Mouse (Mus musculus) T-helper 17 cell (primary cell): ENCODE results near the gene Olfr1330.
"Not testable (repeated sequence)": the region's sequence is repeated elsewhere in the genome, so short reads cannot be mapped to it uniquely, and the experiment has no call there.

Experiments
- in situ Hi-C, 2 experiments: fragments of 300-600 bp; cut with MboI, MseI; formaldehyde crosslinking; loops; 1 replicate in 1 of 2; 2 replicates in 1 of 2; pipeline ENCODE4 v1.15.1; 2025; ENCODE audit warnings: high pct_unique_total_duplicates in 2 of 2

The Olfr1330 gene

DNA sequence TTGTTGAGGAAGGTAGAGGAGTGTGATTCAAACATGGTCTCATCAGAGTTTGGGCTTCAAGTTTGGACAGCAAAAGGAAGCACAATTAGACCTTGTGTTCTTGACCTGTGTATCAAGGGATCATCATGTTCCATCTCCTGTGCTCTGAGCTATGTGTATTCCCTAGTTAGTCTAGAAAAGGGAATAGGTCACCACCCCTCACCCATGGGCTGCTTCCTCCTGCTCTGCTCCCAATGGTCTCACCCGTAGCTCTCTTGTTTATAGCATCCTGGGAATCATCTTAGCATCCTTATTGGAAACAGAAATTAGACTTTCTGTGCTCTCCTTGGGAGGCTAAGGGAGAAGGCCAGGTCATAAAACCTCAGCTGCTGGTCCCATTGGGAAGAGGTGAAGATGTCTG, at the start of gene Olfr1330:
Gene Olfr1330, plus strand, starts transcription at position 301 of the 400 bp plus-strand sequence.
- in situ Hi-C loops: no loop called here

DNA sequence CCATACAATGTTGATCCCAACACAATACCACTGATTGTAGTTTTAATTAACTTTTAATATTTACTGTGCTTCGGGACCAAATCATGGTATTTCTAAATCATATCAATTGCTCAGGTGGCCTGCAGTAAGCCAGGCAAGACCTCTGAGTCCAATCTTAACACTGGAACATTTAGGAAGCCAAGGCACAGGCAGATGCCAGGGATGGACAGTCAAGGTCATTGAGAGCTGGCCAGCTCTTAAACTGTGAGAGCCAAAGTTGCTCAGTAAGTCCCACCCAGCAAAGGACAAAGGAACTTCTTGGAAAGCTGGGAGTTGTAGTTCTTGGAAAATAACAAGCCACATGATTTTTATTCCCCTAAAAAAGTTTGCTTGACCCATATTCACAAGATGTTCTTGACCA, 26.6 kb upstream of the Olfr1330 start:
- in situ Hi-C loops: no loop called here

DNA sequence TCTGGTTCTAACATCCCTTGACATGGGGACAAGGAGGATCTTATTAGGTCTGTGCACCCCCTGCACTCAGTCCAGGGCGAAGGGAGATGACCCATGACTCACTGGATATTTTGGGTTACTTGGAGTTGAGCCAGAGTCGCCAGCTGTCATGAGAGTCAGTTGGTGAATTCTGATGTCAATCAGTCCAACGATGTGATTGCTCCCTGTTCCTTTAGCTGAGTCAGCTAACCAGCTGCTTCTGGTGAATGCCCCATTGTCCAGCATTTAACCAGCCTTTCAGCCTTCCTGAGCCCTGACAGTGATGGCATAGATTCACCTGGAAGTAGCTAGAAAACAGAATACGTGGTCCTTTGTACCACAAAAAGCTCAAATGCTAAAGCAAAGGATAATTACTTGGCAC, 25.7 kb upstream of the Olfr1330 start:
- in situ Hi-C loops: no loop called here

GRCm38 (mm10) chr4:118864349-118864748, 24.0 kb upstream of the Olfr1330 start, which contains the start of gene Olfr1331:
TSS of gene Olfr1331 (plus strand) at chr4:118864649.
- in situ Hi-C loops: no loop called here

DNA sequence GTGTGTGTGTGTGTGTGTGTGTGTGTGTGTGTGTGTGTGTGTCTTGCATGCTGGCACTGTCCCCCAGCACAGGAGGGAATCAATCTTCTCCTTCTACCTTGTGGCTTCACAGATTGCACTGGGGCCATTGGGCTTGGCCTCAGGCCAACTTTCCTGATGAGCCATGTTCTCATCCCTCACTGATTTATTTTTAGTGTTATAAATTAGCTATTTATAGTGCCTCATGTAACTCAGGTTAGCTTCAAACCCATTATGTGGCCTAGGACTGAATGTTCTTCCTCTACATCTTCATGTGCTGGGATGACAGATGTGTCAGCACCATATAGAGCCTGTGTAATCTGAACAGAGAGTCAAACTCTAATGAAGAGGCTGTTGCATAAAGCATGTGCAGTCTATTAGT, 20.8 kb upstream of the Olfr1330 start:
- in situ Hi-C loops: no loop called here

DNA sequence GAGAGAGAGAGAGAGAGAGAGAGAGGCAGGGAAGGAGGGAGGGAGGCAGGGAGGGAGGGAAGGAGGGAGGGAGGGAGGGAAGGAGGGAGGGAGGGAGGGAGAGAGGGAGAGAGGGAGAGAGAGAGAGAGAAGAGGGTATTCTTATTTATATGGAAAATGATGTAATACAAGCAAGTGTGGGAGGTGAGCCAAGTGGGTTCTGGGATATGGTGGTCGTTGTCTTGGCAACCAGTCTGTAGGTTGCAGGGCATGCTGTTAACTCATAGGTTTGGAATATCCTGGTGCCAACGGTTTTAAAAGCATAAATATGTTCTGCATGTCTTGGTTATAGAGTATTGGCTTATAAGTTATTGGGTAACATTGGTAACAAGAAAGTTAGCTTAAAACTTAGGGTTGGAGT, 13.6 kb downstream of the Olfr1330 start:
- in situ Hi-C loops: no loop called here

DNA sequence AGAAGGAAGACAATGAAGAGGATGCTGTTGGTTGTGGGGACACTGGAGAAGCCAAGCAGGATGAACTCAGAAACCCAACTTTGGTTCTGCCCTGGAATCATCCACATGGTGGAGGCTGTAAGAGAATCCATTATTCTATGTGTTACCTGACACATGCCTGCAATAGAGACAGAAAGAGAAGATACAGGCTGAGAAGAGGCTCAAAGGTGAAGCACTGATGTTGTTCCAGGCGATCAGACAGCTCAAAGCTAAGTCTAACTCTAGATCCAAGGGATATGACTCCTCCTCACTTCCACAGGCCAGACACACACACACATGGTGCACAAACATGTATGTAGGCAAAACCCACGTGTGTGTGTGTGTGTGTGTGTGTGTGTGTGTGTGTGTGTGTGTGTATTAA, 29.0 kb downstream of the Olfr1330 start, which contains the start of gene Olfr1329:
Gene Olfr1329, minus strand, starts transcription at position 101 of the 400 bp plus-strand sequence.
- in situ Hi-C loops: not testable (repeated sequence)

GRCm38 (mm10) chr4:118931326-118931725, 42.9 kb downstream of the Olfr1330 start:
- in situ Hi-C loops: loop anchor here in 1 of 2 experiments (25.0 kb wide), 1 partner anchor 1169 kb away; the partner anchor contains the start of gene Klf17

DNA sequence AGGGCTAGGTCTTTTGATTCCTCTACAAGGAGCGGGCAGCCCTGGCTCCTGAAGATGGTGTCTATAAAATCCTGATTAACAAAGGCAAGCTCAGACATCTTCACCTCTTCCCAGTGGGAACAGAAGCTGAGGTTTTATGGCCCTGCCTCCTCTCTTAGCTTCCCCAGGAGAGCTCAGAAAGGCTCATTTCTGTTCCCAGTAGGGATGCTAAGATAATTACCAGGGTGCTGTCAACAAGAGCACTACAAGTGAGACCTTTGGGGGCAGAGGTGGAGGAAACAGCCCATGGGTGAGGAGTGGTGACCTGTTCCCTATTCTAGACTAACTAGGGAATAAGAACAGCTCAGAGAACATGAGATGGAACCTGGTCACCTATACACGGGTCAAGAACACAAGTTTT, 50.1 kb downstream of the Olfr1330 start, which contains the start of gene Olfr1328:
Gene Olfr1328, minus strand, starts transcription at position 101 of the 400 bp plus-strand sequence.
- in situ Hi-C loops: loop anchor here in 1 of 2 experiments (25.0 kb wide), 1 partner anchor 1176 kb away; the partner anchor contains the start of gene Klf17
